Mouse (Mus musculus) neural tube, embryonic 15.5 days (tissue): ENCODE data around the gene Tmem136. TPM values are rescaled to one million over a fixed set of nuclear protein-coding genes. Genes with fewer than 3 reads are reported as not detected.

Experiments
- ATAC-seq: fragments of 200-750 bp; cut with Nextera tagmentation; 2 replicates; pipeline ENCODE4 v1.8.0; 2017; ENCODE audit warnings: mild to moderate bottlenecking, moderate TSS enrichment, moderate library complexity; ENCODE audit not compliant: low FRiP score
- H3K27ac ChIP-seq: fragments of 300-500 bp; sonication (generic); replicated peaks from 2 replicates; pipeline ENCODE4 v1.5.1; 2015; ENCODE audit warnings: mild to moderate bottlenecking, inconsistent platforms
- H3K27me3 ChIP-seq: fragments of 300-500 bp; sonication (generic); replicated peaks from 2 replicates; pipeline ENCODE4 v1.6.1; 2015; ENCODE audit warnings: inconsistent platforms
- H3K36me3 ChIP-seq: fragments of 300-500 bp; sonication (generic); 2 replicates; pipeline ENCODE4 v1.6.1; 2015; ENCODE audit warnings: inconsistent platforms
- H3K4me1 ChIP-seq: fragments of 300-500 bp; sonication (generic); 2 replicates; pipeline ENCODE4 v1.6.1; 2015; ENCODE audit warnings: inconsistent platforms
- H3K4me2 ChIP-seq: fragments of 300-500 bp; sonication (generic); 2 replicates; pipeline ENCODE4 v1.6.1; 2015; ENCODE audit warnings: inconsistent platforms, mild to moderate bottlenecking, moderate library complexity
- H3K4me3 ChIP-seq: fragments of 300-500 bp; sonication (generic); replicated peaks from 2 replicates; pipeline ENCODE4 v1.5.1; 2015; ENCODE audit warnings: mild to moderate bottlenecking, inconsistent platforms
- H3K9ac ChIP-seq: fragments of 300-500 bp; sonication (generic); replicated peaks from 2 replicates; pipeline ENCODE4 v1.6.1; 2015; ENCODE audit warnings: mild to moderate bottlenecking, inconsistent platforms
- H3K9me3 ChIP-seq: fragments of 300-500 bp; sonication (generic); replicated peaks from 2 replicates; pipeline ENCODE4 v1.6.1; 2016; ENCODE audit warnings: inconsistent platforms
- WGBS: fragments of 180-500 bp; shearing (Covaris S2); methylation state at CpG from one replicate; pipeline ENCODE4 v1.1.7; 2015; ENCODE audit warnings: mixed read lengths; 5-methylcytosine and 5-hydroxymethylcytosine counted together
- polyA plus RNA-seq: library from polyadenylated mRNA; unstranded; fragments of >200 nt; fragmentation: Nextera tagmentation; extraction: Ambion mirVana; gene quantifications from 2 replicates; pipeline ENCODE4 v1.2.1, GENCODE M21; 2015

The Tmem136 gene
- 9.3 and 11.0 TPM in 2 replicates for polyA plus RNA-seq

GRCm38 (mm10) chr9:43116134-43116996, at the start of gene Tmem136:
Gene Tmem136, minus strand, starts transcription at chr9:43116570.
- 4% methylated on average over 53 of the region's 55 CpGs for WGBS
- H3K4me2 ChIP-seq = peak within 1 kb of the TSS; percentile 74
- peak within 1 kb of the TSS; percentile 80 for H3K27ac ChIP-seq
- no peaks in the 10 kb centered on the region for H3K27me3 ChIP-seq
- ATAC-seq = peak; percentile 98
- H3K36me3 ChIP-seq = peaks cover 8% of the 10 kb centered on the region
- H3K4me3 ChIP-seq = peak within 1 kb of the TSS; percentile 96
- peak within 1 kb of the TSS; percentile 98 for H3K9ac ChIP-seq
- H3K9me3 ChIP-seq = no peaks in the 10 kb centered on the region
- H3K4me1 ChIP-seq = peaks cover 23% of the 10 kb centered on the region

GRCm38 (mm10) chr9:43155960-43156359, 39.6 kb upstream of the Tmem136 start:
- Histone ChIP-seq H3K4me3 (no peak overlapping the region), H3K27me3 (no peaks in the 10 kb centered on the region), H3K9me3 (no peaks in the 10 kb centered on the region), H3K4me1 (no peaks in the 10 kb centered on the region), H3K27ac (no peak overlapping the region), H3K36me3 (no peaks in the 10 kb centered on the region), H3K9ac (no peak overlapping the region), H3K4me2 (no peak overlapping the region)
- WGBS = 81% methylated on average over 6 of the region's 6 CpGs
- no peak for ATAC-seq

- no peak for ATAC-seq
- Histone ChIP-seq H3K27me3 (no peaks in the 10 kb centered on the region), H3K4me3 (no peak overlapping the region), H3K27ac (no peak overlapping the region), H3K9ac (no peak overlapping the region), H3K9me3 (no peaks in the 10 kb centered on the region), H3K36me3 (no peaks in the 10 kb centered on the region), H3K4me1 (peaks cover 5% of the 10 kb centered on the region), H3K4me2 (no peak overlapping the region)
- WGBS = 89% methylated on average over 6 of the region's 6 CpGs
Measured at GRCm38 (mm10) chr9:43151779-43152178, 35.4 kb upstream of the Tmem136 start.

GRCm38 (mm10) chr9:43150957-43151356, 34.6 kb upstream of the Tmem136 start:
- Histone ChIP-seq H3K36me3 (no peaks in the 10 kb centered on the region), H3K4me3 (no peak overlapping the region), H3K4me1 (peaks cover 5% of the 10 kb centered on the region), H3K4me2 (no peak overlapping the region), H3K9ac (no peak overlapping the region), H3K27ac (no peak overlapping the region), H3K27me3 (no peaks in the 10 kb centered on the region), H3K9me3 (no peaks in the 10 kb centered on the region)
- ATAC-seq = no peak
- WGBS = 75% methylated on average over 9 of the region's 9 CpGs

GRCm38 (mm10) chr9:43150075-43150474, 33.7 kb upstream of the Tmem136 start:
- H3K27ac ChIP-seq = no peak overlapping the region
- 51% methylated on average over 10 of the region's 10 CpGs for WGBS
- H3K4me3 ChIP-seq = no peak overlapping the region
- H3K9me3 ChIP-seq = no peaks in the 10 kb centered on the region
- H3K27me3 ChIP-seq = no peaks in the 10 kb centered on the region
- H3K4me1 ChIP-seq = peaks cover 5% of the 10 kb centered on the region
- H3K36me3 ChIP-seq = no peaks in the 10 kb centered on the region
- peak overlapping the region; percentile 13; the same call in 1 of the 2 replicates for H3K4me2 ChIP-seq
- H3K9ac ChIP-seq = no peak overlapping the region
- no peak for ATAC-seq

GRCm38 (mm10) chr9:43149498-43149897, 33.1 kb upstream of the Tmem136 start:
- Histone ChIP-seq H3K4me3 (no peak overlapping the region), H3K4me2 (no peak overlapping the region), H3K27ac (no peak overlapping the region), H3K27me3 (no peaks in the 10 kb centered on the region), H3K36me3 (no peaks in the 10 kb centered on the region), H3K4me1 (peaks cover 5% of the 10 kb centered on the region), H3K9ac (no peak overlapping the region), H3K9me3 (no peaks in the 10 kb centered on the region)
- no peak for ATAC-seq
- 91% methylated on average over 3 of the region's 3 CpGs for WGBS

GRCm38 (mm10) chr9:43145196-43145595, 28.8 kb upstream of the Tmem136 start:
- no peak for ATAC-seq
- Histone ChIP-seq H3K9me3 (no peaks in the 10 kb centered on the region), H3K27me3 (0 out of 2 replicates have a peak, but pooled peaks cover 4% of the 10 kb centered on the region), H3K36me3 (no peaks in the 10 kb centered on the region), H3K4me1 (peaks cover 3% of the 10 kb centered on the region), H3K4me3 (no peak overlapping the region), H3K4me2 (no peak overlapping the region), H3K9ac (no peak overlapping the region), H3K27ac (no peak overlapping the region)
- WGBS = 91% methylated on average over 4 of the region's 4 CpGs

- H3K27ac ChIP-seq = no peak overlapping the region
- ATAC-seq = no peak
- WGBS = 78% methylated on average over 12 of the region's 12 CpGs
- no peaks in the 10 kb centered on the region for H3K9me3 ChIP-seq
- no peaks in the 10 kb centered on the region for H3K4me1 ChIP-seq
- no peak overlapping the region for H3K9ac ChIP-seq
- 0 out of 2 replicates have a peak, but pooled peaks cover 4% of the 10 kb centered on the region for H3K27me3 ChIP-seq
- H3K4me3 ChIP-seq = no peak overlapping the region
- H3K4me2 ChIP-seq = no peak overlapping the region
- H3K36me3 ChIP-seq = no peaks in the 10 kb centered on the region
Measured at GRCm38 (mm10) chr9:43144206-43144810, 27.9 kb upstream of the Tmem136 start.

- H3K4me2 ChIP-seq = no peak overlapping the region
- WGBS = 5% methylated on average over 4 of the region's 4 CpGs
- no peaks in the 10 kb centered on the region for H3K4me1 ChIP-seq
- no peak for ATAC-seq
- H3K9ac ChIP-seq = no peak overlapping the region
- H3K9me3 ChIP-seq = no peaks in the 10 kb centered on the region
- H3K36me3 ChIP-seq = no peaks in the 10 kb centered on the region
- no peak overlapping the region for H3K27ac ChIP-seq
- no peak overlapping the region for H3K4me3 ChIP-seq
- 0 out of 2 replicates have a peak, but pooled peaks cover 4% of the 10 kb centered on the region for H3K27me3 ChIP-seq
Measured at GRCm38 (mm10) chr9:43141839-43142238, 25.5 kb upstream of the Tmem136 start.

- H3K4me1 ChIP-seq = peaks cover 8% of the 10 kb centered on the region
- H3K4me3 ChIP-seq = no peak overlapping the region
- no peak for ATAC-seq
- no peaks in the 10 kb centered on the region for H3K27me3 ChIP-seq
- no peak overlapping the region for H3K9ac ChIP-seq
- H3K36me3 ChIP-seq = no peaks in the 10 kb centered on the region
- H3K9me3 ChIP-seq = no peaks in the 10 kb centered on the region
- no peak overlapping the region for H3K4me2 ChIP-seq
- H3K27ac ChIP-seq = no peak overlapping the region
- WGBS = 82% methylated on average over 3 of the region's 3 CpGs
Measured at GRCm38 (mm10) chr9:43133525-43133924, 17.2 kb upstream of the Tmem136 start.

GRCm38 (mm10) chr9:43132380-43132779, 16.0 kb upstream of the Tmem136 start:
- Histone ChIP-seq H3K4me3 (no peak overlapping the region), H3K27me3 (no peaks in the 10 kb centered on the region), H3K4me1 (peaks cover 8% of the 10 kb centered on the region), H3K9ac (no peak overlapping the region), H3K36me3 (no peaks in the 10 kb centered on the region), H3K9me3 (no peaks in the 10 kb centered on the region), H3K27ac (no peak overlapping the region), H3K4me2 (no peak overlapping the region)
- 27% methylated on average over 4 of the region's 4 CpGs for WGBS
- ATAC-seq = no peak

- Histone ChIP-seq H3K9me3 (no peaks in the 10 kb centered on the region), H3K4me2 (no peak overlapping the region), H3K27ac (no peak overlapping the region), H3K4me1 (peaks cover 8% of the 10 kb centered on the region), H3K9ac (no peak overlapping the region), H3K27me3 (no peaks in the 10 kb centered on the region), H3K4me3 (no peak overlapping the region), H3K36me3 (no peaks in the 10 kb centered on the region)
- ATAC-seq = no peak
- 87% methylated on average over 5 of the region's 5 CpGs for WGBS
Measured at GRCm38 (mm10) chr9:43131940-43132339, 15.6 kb upstream of the Tmem136 start.
